Mouse (Mus musculus): ENCODE measurements at regions not wholly inside any gene's neighbourhood (a gene's known extent, or its start where the extent isn't known, plus 50 kb on each side); places are given as distances from the start of the nearest gene placed in this dataset.

DNA sequence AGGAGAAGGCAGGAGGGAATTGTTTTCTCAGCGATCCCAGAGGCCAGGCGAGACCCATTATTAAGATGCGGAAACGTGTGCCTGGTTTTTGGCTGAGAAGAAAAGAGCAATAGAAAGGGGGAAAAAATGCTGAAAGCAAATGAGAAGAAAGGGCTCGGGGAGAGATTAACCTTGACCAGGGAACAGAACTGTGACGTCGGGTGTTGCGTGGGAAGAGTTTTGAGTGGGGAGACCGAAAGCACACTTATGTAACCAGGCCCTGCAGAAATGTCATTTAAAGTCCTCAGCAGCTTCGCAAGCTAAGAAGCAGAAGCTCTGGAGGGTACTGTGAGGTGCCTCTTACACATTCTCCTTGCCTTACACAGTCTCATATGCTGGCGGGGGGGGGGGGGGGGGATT lies 111.0 kb upstream of the Frmd6 start:
- peak in 1 of 2 experiments; percentile 37 for DNase-seq (ENCODE audit: low spot score in 2 of 2)

DNA sequence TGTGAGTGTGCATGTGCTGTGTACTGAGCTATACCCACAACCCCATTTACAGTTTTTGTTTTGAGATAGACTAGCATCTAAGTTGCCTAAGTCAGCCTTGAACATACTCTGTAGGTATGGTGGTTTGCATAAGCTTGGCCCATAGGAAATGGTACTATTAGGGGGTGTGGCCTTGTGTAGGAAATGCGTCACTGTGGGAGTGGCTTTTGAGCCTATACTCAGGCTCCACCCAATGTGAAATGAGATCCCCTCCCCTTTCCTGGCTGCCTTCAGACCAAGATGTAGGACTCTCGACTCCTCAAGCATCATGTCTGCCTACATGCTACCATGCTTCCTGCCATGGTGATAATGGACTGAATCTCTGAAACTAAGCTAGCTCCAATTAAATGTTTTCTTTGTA lies 109.5 kb upstream of the Frmd6 start:
- no peak for DNase-seq (ENCODE audit: low spot score in 2 of 2)

DNA sequence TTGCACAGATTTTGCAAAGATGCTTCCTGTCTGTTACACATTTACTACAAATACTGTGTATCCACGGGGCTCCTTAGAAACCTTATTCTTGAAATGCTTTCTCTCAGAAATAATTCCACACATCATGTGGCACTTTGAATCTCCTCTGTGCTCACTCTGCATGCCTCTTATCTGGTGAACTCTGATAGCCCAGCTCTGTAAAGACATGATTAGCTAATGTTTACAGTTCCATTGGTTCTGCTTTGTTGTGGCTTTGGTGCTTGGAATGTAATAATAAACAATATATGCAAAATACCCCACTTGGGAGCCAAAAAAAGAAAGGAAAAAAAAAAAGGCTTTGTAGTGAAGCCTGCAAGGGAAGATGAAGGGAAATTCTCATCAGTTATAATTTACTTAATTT lies 106.7 kb upstream of the Frmd6 start:
- no peak for DNase-seq (ENCODE audit: low spot score in 2 of 2)

DNA sequence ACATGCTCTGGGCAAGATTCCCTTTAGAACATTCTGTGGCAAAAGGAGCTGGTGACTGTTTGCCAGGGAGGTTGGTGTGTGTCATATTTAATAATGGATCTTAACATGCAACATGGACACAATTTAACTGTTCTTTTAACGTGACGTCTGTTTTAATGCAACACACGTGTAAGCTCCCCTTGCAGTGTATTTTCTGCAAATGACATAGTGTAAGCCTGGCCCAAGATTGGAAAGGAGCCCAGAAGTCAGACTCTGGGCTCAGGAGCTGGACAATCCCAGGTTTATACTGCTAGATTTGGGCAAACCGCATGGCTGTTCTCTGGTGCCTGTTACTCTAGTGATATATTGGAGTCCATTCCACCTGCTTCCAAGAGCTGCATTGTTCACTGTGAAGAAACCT lies 106.1 kb upstream of the Frmd6 start:
- no peak for DNase-seq (ENCODE audit: low spot score in 2 of 2)

DNA sequence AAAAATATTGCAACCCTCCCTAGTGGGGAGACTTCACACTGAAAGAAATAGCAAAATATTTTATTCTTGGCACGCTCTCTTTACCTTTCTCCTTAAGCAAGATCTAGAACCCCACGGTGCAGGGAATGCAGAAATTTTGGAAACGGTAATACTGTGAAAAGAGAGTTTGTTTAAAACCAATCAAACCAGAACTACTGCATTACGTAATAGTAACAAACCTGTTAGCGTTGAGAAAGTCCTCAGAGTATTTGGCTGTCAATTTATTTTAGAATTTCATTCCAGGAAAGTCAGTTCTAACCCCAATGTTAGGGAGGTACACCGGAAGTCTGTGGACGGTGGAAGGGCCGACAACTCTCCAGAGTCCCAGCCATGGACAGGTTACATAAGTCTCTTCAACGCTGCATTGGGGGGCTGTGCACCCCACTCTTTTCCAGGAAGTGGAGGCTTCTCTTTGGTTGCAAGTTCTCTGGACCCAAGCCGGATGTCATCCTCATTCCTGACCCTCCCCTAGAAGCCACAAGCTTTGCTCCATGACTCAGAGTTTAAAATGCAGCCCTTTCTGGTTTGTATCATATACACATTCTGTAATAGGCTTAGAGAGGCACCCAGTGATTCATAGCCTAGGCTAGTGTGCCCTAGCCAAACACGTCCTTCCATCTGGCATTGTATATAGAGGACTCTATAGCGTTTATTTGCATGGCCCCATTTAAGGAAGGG lies 105.0 kb upstream of the Frmd6 start:
- no peak for DNase-seq (ENCODE audit: low spot score in 2 of 2)

DNA sequence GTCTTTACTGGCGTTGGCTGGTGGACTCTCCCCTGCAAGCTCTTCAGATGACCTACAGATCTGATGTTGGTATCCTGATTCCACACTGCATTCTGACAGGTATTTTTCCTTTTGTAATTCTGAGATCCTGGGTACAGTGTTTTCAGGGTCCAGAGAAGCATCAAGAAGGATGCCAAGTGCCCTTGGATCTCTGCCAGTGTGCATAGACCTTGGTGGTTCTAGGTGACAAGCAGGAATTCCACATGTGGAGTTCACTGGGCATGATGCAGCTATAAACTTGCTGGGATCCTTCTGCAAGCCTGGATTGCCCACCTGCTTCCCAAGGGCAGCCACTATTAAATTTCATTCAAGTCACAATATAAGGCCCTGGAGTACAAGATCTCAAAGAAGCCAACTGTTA lies 100.0 kb upstream of the Frmd6 start:
- no peak for DNase-seq (ENCODE audit: low spot score in 2 of 2)

DNA sequence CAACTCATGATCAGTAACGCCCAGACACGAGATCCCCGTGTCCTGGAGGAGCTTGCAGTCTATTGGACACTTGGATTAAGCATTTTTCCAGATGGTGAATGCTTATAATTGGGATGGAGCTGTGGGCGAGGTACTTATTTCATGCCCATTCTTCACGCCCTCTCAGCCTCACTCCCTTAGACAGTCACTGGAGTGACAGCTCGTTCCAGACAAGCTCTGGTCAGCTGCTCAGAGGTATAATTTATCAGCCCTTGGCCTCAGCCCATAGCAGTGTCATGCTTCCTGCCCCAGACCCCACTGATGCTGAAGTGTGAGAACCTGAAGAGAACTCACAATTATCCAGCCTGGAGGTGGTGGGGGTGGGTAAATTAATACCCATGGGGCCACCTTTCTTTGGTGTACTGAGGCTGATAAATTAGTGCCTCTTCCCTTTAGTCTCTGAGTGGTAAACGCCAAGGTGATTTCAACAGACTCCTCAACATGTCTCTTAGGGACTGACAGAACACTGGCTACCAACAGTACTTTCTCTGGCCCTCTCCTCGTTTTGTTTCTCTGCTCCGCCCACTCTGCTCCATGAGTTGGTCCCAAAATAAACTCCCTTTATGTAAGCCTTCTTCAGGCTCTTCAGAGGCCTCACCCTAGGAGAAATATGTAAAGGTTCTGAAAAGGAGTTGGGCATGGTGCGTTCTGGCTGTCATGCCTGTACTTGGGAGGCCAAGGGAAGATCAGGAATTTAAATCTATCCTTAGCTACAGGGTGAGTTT lies 97.6 kb upstream of the Frmd6 start:
- DNase-seq (ENCODE audit: low spot score in 2 of 2) = no peak

DNA sequence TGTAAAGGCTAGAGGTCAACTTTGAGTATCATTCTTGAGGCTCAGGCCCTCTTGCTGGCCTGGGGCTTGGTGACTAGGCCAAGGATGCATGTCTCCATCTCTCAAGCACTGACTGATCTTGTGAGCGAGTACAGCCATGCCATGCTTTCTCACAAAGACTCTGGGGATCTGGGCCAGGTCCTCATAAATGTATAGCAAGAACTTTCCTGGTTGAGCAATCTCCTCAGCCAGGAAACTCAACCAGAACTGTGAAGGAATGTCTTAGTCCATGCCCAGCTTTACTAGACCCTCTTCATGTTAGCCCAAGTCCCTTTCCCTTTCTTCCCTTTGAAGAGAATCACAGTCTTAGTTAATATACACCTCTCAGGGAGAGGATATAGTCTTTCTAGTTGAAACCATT lies 96.9 kb upstream of the Frmd6 start:
- DNase-seq (ENCODE audit: low spot score in 2 of 2) = no peak

DNA sequence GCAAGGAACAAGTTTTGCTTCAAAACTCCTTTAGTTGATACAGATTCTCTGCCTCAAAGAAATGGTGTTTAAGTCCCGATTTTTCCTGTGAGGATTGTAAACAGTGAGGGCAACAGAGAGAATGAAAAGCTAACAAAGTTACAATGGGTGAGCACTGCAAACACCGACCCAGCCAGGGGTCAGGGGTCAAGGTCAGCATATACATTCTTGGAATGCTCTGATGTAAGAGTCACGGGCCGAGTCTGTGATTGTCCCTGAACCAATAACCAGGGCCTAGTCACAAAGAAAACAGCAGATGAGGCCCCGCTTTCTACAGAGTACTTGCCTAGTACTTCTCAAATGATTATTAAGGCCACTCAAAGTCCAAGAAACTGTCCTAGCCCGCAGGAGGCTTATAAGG lies 95.4 kb upstream of the Frmd6 start:
- no peak for DNase-seq (ENCODE audit: low spot score in 2 of 2)

DNA sequence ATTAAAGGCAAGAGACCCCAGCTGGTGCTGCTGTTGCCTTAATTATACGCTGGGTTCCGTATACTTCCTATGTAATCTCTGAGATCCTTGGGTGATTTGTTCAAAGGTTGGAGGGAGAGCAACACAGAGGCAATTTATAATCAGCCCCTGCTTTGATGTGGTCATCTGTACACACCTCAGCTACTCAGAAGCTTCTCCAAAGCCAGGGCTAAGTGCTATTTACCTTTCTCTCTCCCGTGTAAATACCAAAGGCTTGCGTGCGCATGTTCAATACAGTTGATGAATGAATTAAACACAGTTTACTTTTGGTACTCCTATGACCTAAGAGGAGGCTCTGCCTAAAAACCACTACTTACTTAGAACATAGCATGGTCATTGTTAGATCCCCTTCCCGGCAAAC lies 93.8 kb upstream of the Frmd6 start:
- DNase-seq (ENCODE audit: low spot score in 2 of 2) = no peak

DNA sequence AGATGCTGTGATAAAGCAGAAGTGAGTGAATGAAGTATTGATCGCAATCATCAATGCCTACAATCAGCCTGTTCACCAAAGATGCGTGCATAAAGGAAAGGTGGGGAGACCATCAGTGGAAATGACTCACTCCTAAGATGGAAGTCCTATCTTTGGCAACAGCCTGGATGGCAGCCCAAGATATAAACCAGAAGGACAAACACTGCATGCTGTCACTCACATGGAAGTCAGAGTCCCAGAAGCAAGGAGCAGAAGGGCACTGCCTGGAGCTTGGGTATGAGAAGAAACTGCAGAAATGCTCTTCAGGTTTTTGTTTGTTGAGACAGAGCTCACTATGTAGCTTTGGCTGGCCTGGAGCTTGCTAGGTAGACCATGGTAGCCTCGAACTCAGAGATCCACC lies 92.7 kb upstream of the Frmd6 start:
- DNase-seq (ENCODE audit: low spot score in 2 of 2) = no peak

DNA sequence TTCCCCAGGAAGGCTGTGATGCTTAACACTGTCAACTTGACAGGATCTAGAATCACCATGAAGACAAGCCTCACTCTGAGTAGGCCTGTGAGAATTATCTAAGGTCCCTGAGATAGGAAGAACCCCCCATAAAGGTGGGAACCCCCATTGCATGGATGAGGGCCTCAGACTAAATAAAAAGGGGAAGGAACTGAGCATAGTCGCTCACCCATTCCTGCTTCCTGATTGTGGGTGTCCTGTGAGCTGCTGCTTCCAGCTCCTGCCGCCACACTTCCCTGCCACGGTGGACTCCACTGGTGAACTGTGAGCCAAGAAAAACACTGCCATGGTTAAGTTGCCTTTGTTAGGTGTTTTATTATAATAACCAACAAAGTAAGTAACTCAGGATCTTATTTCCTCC lies 86.8 kb upstream of the Frmd6 start:
- no peak for DNase-seq (ENCODE audit: low spot score in 2 of 2)

DNA sequence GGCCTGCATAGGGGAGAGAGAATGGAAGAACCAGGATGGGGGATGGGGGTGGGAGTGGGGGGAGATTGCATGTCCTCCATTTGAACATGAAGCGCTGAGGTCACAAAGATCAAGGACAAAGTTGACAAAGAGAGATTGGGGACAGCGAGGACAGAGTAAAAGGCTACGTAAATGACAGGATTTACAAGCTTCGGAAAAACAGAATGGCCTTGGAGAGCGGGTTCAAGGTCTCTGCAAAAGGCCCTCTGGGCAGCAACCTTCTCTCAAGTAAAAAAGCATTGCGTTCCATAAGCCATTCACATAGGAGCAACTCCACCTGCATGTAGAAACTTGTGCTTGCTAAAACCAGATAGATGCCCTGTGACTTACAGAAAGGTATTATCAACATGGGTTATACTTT lies 86.0 kb upstream of the Frmd6 start:
- no peak for DNase-seq (ENCODE audit: low spot score in 2 of 2)

DNA sequence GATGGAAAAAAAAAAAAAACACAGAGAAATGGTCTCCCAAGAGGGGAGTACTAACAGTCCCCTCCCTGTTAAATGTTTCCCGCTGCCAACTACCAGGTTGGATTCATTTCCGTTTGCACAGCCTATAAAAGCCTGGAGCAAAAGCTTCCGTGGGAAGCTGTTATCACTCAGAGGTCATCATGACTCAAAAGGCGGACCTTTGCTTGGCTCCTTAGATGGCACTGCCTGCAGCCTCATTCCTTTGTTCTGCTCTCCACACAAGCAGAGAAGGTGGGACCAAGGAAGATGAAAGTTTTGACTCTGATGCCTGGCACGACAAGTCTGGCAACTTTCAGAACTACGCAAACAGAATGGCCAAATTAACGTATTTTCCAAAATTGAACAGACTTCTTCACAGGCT lies 85.5 kb upstream of the Frmd6 start:
- no peak for DNase-seq (ENCODE audit: low spot score in 2 of 2)

DNA sequence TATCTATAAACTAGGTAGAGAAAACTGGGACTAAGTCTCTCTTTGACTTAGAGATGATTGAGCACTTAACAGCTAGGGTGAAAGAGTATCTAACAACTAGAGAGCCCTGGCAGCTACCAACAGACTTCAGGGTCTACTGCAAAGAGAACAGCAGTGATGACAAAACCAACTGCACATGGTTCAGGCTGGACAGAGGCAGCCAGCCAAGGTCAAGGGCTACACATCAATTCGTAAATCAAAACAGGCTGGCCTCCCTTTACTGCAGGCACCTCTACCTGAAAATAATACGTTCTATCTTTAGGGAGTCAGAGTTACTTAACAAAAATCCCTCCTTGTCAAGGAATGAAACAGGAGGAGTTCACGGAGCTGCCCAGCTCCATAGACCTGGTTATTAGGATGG lies 82.5 kb upstream of the Frmd6 start:
- no peak for DNase-seq (ENCODE audit: low spot score in 2 of 2)

DNA sequence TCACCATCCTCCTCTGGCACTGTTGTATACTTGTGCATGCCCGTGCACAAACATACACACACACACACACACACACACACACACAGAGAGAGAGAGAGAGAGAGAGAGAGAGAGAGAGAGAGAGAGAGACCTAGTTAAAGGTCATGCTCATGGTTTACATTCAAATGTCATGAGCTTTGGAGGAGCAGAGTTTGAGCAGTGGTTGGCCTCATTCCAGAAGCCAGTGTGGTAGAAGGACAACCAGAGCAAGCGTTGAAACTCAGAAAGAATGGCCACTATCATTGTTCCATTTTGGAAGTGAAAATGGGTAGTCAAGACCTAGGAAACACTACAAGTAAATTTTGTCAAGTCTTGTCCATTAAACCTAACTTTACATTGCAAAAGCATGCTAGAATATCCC lies 79.6 kb upstream of the Frmd6 start:
- no peak for DNase-seq (ENCODE audit: low spot score in 2 of 2)

DNA sequence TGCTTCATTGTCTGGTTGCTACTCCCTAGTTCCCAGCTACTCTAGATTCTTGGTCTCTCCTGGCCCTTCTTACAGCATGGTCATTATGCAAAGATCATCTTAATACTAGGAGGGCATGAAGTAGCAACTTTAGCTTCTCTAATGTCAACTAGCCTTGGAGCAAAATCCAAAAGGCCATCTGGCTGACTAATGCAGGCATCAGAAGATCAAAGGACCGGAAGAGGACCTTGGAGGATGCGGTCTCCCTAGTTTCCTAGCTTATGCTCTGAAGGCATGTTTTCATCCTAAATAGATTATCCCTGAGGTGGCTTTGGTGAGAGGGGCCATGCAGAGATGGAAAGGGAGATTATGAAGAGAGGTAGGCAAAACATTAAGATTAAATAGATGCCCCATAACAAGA lies 75.7 kb upstream of the Frmd6 start:
- no peak for DNase-seq (ENCODE audit: low spot score in 2 of 2)

DNA sequence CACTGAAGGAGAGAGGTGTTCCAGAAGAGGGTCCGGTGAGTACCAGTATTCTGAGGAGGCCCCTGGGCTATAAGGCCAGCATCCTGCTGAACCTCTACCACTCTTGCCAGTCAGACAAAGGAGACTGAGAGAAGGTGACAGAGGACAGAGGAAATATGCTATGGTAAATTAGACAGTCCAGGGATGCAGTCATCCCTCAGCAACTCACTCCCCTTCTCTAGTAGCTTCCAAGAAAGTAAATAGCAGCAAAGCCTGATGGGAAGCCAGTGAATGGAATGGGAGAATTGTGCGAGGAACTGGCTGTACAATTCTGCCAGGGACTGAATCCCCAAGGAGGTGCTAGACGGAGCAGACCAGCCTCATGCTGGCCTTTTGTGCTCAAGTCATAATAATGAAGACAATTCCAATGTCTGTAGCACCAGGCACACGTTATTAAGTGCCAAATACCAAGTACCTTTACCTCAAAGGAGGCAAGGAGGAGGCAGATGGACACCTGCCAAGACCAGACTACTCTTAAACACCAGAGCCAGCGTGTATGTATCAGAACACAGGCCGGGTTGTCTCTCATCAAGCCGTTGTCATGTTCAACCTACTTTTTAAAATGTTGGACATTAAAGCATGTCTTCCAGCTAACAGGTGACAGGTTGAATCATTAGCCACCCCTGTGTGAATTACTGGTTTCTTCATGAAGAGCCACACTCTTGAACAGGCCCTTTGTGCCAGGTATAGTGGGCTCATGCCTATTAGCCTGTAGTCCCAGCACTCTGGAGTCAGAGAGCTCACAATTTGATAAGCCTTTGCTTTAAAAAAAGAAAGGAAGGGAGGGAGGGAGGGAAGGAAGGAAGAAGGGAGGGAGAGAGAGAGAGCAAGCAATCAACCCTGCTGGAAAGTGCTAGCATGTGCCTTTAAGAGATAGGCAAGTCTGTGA lies 74.4 kb upstream of the Frmd6 start:
- DNase-seq (ENCODE audit: low spot score in 2 of 2) = no peak

DNA sequence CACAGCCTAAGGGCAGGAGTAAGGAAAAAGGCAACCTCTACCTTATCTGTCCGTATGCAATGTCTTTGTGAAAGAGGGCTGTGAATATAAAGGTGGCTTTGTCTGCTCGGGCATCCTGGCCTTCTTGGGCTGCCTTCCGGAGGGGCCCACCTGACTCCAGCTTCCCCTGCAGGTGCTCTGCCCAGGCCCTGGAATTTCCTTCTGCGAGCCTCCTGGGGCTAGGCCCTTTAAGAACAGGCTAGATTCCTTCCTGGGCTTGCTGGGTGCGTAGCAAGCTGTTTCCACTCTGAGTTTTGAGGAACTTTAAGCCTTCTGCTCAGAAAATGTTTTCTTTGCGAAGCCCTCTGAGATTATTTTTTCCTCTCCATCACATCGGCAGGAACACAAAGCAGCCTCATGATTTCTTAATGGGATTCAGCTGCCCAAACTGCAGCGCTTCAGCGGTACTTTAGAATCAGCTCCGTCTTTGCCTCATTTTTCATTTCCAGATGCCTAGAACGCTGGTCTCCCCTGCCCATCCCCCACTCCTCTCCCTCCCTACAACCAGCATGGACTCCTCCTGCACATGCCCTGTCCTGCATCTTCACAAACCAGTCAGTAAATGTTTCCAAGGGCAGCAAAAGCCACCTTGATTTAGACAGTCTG lies 72.9 kb upstream of the Frmd6 start:
- peak in 1 of 2 experiments; percentile 21 for DNase-seq (ENCODE audit: low spot score in 2 of 2)

DNA sequence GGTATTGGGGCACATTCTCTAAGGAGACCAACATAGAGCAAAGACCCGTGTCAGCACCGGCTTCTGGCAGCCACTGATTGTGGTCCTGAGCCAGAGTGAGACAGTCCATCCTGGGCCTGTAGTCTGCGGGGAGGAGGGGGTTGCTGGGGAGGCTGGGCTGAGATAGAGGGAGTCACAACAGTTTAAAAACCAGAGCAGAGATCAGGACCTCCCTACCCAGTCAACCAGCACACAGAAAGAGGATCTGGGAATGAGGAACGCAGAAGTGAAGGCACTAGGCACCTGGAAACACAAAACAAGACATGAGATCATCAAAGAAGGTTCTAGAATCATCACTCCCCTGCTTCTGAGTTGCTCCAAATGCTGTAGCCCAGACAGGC lies 72.4 kb upstream of the Frmd6 start:
- DNase-seq (ENCODE audit: low spot score in 2 of 2) = no peak

DNA sequence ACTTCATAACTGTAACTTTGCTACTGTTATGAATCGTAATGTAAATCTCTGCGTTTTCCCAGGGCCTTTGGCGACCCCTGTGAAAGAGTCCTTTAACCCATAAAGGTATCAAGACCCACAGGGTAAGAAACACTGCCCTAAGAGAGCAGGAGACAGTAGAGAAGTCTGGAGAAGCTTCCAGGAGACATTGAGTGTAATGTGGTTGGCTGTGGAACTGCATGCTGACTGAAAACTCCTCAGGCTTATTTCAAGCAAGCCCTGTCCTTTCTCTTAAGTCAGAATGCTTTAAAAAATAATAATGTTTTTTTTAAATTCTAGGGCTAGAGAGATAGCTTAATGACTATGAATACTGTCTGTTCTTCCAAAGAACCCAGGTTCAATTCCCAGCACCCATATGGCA lies 71.9 kb upstream of the Frmd6 start:
- no peak for DNase-seq (ENCODE audit: low spot score in 2 of 2)

DNA sequence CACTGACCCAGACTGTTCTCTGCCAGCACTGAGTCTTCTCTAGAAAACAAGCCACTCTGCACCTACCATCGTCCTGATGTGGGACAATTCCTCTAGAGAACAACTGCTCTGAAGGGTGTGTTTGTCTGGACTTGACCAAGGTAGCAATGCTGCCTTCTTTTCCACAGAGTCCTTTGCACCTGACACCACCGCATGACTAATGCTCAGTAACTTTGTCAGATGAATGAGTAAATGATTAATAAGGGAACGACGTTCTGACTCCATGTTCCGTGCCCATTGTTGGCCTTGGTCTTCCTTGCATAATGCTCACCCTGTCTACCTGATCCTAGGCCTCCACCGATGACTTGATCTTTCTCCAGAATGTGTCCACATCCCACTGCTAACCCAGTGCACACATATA lies 67.2 kb upstream of the Frmd6 start:
- DNase-seq (ENCODE audit: low spot score in 2 of 2) = no peak

Measured in frontal cortex, postnatal 14 days (tissue).